Mouse (Mus musculus) bone marrow, adult 2 months (tissue): ENCODE measurements at regions not wholly inside any gene's neighbourhood (a gene's known extent, or its start where the extent isn't known, plus 50 kb on each side); places are given as distances from the start of the nearest gene placed in this dataset.

ENCODE experiments used
- CTCF ChIP-seq: fragments of 200-500 bp; IDR thresholded peaks from 2 replicates; pipeline ENCODE4 v1.5.1; 2011; ENCODE audit warnings: low read length, control low read depth; ENCODE audit not compliant: control insufficient read depth, insufficient read depth
- POLR2A ChIP-seq: fragments of 200-500 bp; IDR thresholded peaks from 2 replicates; pipeline ENCODE4 v1.6.1; 2011; ENCODE audit warnings: low read depth, mild to moderate bottlenecking, control low read depth, low read length, borderline replicate concordance; ENCODE audit not compliant: control insufficient read depth

DNA sequence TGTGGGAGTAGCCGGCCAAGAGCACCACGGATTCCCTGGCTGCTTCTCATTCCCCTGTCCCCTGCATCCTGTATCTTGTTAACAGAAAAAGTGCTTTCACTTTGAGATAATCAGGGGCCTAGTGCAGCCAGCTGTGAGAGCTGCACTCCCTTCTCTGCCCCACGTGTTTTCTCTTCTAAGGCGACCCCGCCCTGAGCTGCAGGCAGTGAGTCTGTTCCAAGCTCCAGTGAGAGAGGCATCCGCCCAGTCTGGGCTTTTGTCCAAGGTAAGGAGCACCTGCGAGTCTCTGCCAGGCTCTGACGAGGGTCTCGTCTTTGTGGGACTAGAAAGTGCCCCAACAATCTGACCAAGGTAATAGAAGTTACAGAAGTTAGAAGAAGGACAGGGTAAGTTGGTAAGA, 141.0 kb upstream of the Zfp746 start:
- TF ChIP-seq POLR2A = no peak
- TF ChIP-seq CTCF = no peak
